Mouse (Mus musculus) cortical plate, adult 2 months (tissue): ENCODE data around the gene Iqsec1.

Source experiments
- CTCF ChIP-seq: fragments of 200-500 bp; IDR thresholded peaks from 2 replicates; pipeline ENCODE4 v1.5.1; 2011; ENCODE audit warnings: mild to moderate bottlenecking, control low read depth, low read length; ENCODE audit not compliant: insufficient read depth; ENCODE audit errors: extremely low read depth
- POLR2A ChIP-seq: fragments of 200-500 bp; IDR thresholded peaks from 2 replicates; pipeline ENCODE4 v1.6.1; 2011; ENCODE audit warnings: mild to moderate bottlenecking, low read length, control low read depth; ENCODE audit not compliant: insufficient read depth; ENCODE audit errors: extremely low read depth

DNA sequence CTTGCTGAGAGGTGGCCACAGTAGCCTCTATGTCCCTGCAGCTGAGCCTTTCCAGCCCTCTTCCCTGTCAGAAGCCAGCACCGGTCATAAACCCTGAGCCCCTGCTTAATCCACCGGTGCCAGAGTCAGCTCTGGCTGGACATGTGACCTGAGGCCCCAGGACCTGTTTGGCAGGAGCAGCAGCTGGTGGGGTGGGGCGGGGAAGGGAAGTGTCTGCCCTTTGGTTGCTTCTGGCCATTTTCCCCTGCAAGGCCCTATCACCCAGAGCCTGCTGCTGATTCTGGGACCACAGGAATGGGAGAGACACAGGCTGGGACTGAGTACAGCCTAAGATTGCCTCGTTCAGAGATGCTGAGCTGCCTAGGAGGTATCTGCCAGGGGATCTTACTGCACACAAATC is 257.2 kb downstream of the Iqsec1 start:
- TF ChIP-seq CTCF (no peak), POLR2A (no peak)
